Mouse (Mus musculus) MEL (cell line): Measurements from ENCODE around the gene Tapbp. TPM values are rescaled to one million over a fixed set of nuclear protein-coding genes. Genes with fewer than 3 reads are reported as not detected.

ENCODE experiments used
- DNase-seq: peaks from one replicate; pipeline ENCODE4 v3.0.0; 2011; ENCODE audit warnings: low read depth, low spot score
- H3K27ac ChIP-seq: 2 replicates; pipeline ENCODE4 v1.5.1; 2012; ENCODE audit warnings: low read depth, mild to moderate bottlenecking, control low read depth, low read length, moderate library complexity; ENCODE audit not compliant: control insufficient read depth
- H3K27me3 ChIP-seq, 2 experiments: fragments of 150-350 bp in 1 of 2; sonication (generic) in 1 of 2; 2 replicates each; pipeline ENCODE4 v1.6.1; 2012; ENCODE audit warnings: low read length in 2 of 2, mild to moderate bottlenecking in 2 of 2, improper control_type of control experiment in 1 of 2, moderate library complexity in 1 of 2; ENCODE audit not compliant: insufficient read depth in 2 of 2, control insufficient read depth in 1 of 2
- H3K36me3 ChIP-seq, 2 experiments: 2 replicates each; pipeline ENCODE4 v1.6.1; 2012 to 2014; ENCODE audit warnings: low read length in 2 of 2, improper control_type of control experiment in 1 of 2, inconsistent platforms in 1 of 2, mild to moderate bottlenecking in 1 of 2; ENCODE audit not compliant: insufficient read depth in 2 of 2, control insufficient read depth in 1 of 2
- H3K4me1 ChIP-seq, 2 experiments: fragments of 150-350 bp in 1 of 2; sonication (generic) in 1 of 2; 2 replicates each; pipeline ENCODE4 v1.6.1; 2012; ENCODE audit warnings: low read length in 2 of 2, improper control_type of control experiment in 1 of 2, mild to moderate bottlenecking in 1 of 2; ENCODE audit not compliant: insufficient read depth in 2 of 2, control insufficient read depth in 1 of 2
- H3K4me3 ChIP-seq, 2 experiments: fragments of 150-350 bp in 1 of 2; sonication (generic) in 1 of 2; 2 replicates each; pipeline ENCODE4 v1.5.1; 2012; ENCODE audit warnings: low read depth in 2 of 2, low read length in 2 of 2, mild to moderate bottlenecking in 2 of 2, moderate library complexity in 2 of 2, control low read depth in 1 of 2, improper control_type of control experiment in 1 of 2; ENCODE audit not compliant: control insufficient read depth in 1 of 2, insufficient read depth in 1 of 2
- H3K79me2 ChIP-seq: 2 replicates; pipeline ENCODE4 v1.6.1; 2012; ENCODE audit warnings: mild to moderate bottlenecking, low read length, moderate library complexity; ENCODE audit not compliant: control insufficient read depth, poor library complexity, insufficient read depth
- H3K9ac ChIP-seq: 2 replicates; pipeline ENCODE4 v1.6.1; 2012; ENCODE audit warnings: low read depth, mild to moderate bottlenecking, control low read depth, low read length, moderate library complexity; ENCODE audit not compliant: control insufficient read depth, poor library complexity, severe bottlenecking
- H3K9me3 ChIP-seq: fragments of 150-350 bp; sonication (generic); replicated peaks from 2 replicates; pipeline ENCODE4 v1.6.1; 2012; ENCODE audit warnings: mild to moderate bottlenecking, low read length, improper control_type of control experiment, moderate library complexity; ENCODE audit not compliant: insufficient read depth
- BHLHE40 ChIP-seq: IDR thresholded peaks from 2 replicates; pipeline ENCODE4 v1.6.1; 2012; ENCODE audit warnings: low read depth, mild to moderate bottlenecking, inconsistent platforms, low read length, improper control_type of control experiment, borderline replicate concordance
- CHD1 ChIP-seq: IDR thresholded peaks from 2 replicates; pipeline ENCODE4 v1.6.1; 2012; ENCODE audit warnings: low read depth, mild to moderate bottlenecking, inconsistent platforms, low read length, improper control_type of control experiment
- CHD2 ChIP-seq: IDR thresholded peaks from 2 replicates; pipeline ENCODE4 v1.6.1; 2011; ENCODE audit warnings: low read length, improper control_type of control experiment
- GABPA ChIP-seq: IDR thresholded peaks from 2 replicates; pipeline ENCODE4 v1.6.1; 2012; ENCODE audit warnings: low read depth, mild to moderate bottlenecking, inconsistent platforms, low read length, improper control_type of control experiment, moderate library complexity
- GATA1 ChIP-seq: IDR thresholded peaks from 2 replicates; pipeline ENCODE4 v1.6.1; 2011; ENCODE audit warnings: low read depth, low read length, improper control_type of control experiment
- KAT2A ChIP-seq: conservative IDR thresholded peaks from 2 replicates; pipeline ENCODE4 v1.6.1; 2012; ENCODE audit warnings: low read depth, low read length, improper control_type of control experiment, inconsistent platforms
- MAZ ChIP-seq: IDR thresholded peaks from 2 replicates; pipeline ENCODE4 v1.6.1; 2012; ENCODE audit warnings: low read depth, mild to moderate bottlenecking, inconsistent platforms, low read length, improper control_type of control experiment
- MYC ChIP-seq: IDR thresholded peaks from 2 replicates; pipeline ENCODE4 v1.6.1; 2011; ENCODE audit warnings: low read depth, mild to moderate bottlenecking, low read length, improper control_type of control experiment, moderate library complexity
- NRF1 ChIP-seq: IDR thresholded peaks from 2 replicates; pipeline ENCODE4 v1.6.1; 2014; ENCODE audit warnings: low read depth, mild to moderate bottlenecking, inconsistent platforms, low read length, improper control_type of control experiment, moderate library complexity; ENCODE audit not compliant: poor library complexity, insufficient read depth, severe bottlenecking
- POLR2A ChIP-seq, 2 experiments: IDR thresholded peaks; 2 replicates each; pipeline ENCODE4 v1.6.1; 2011 to 2012; ENCODE audit warnings: low read length in 2 of 2, mild to moderate bottlenecking in 2 of 2, control low read depth in 1 of 2, improper control_type of control experiment in 1 of 2, low read depth in 1 of 2, moderate library complexity in 1 of 2; ENCODE audit not compliant: control insufficient read depth in 1 of 2, insufficient read depth in 1 of 2, poor library complexity in 1 of 2
- POLR2AphosphoS2 ChIP-seq: IDR thresholded peaks from 2 replicates; pipeline ENCODE4 v1.6.1; 2011; ENCODE audit warnings: low read length, improper control_type of control experiment
- RAD21 ChIP-seq: IDR thresholded peaks from 2 replicates; pipeline ENCODE4 v1.6.1; 2011; ENCODE audit warnings: mild to moderate bottlenecking, low read depth, low read length, improper control_type of control experiment
- RCOR1 ChIP-seq: IDR thresholded peaks from 2 replicates; pipeline ENCODE4 v1.6.1; 2012; ENCODE audit warnings: low read depth, mild to moderate bottlenecking, inconsistent platforms, low read length, improper control_type of control experiment
- TAL1 ChIP-seq: IDR thresholded peaks from 2 replicates; pipeline ENCODE4 v1.6.1; 2012; ENCODE audit warnings: mild to moderate bottlenecking, inconsistent platforms, low read length, moderate library complexity, mixed read lengths
- TBP ChIP-seq: IDR thresholded peaks from 2 replicates; pipeline ENCODE4 v1.8.0; 2011; ENCODE audit warnings: low read depth, low read length, improper control_type of control experiment
- TCF12 ChIP-seq: IDR thresholded peaks from 2 replicates; pipeline ENCODE4 v1.6.1; 2014; ENCODE audit warnings: low read depth, mild to moderate bottlenecking, inconsistent platforms, low read length, improper control_type of control experiment, moderate library complexity
- USF1 ChIP-seq: IDR thresholded peaks from 2 replicates; pipeline ENCODE4 v1.6.1; 2014; ENCODE audit warnings: low read depth, mild to moderate bottlenecking, inconsistent platforms, low read length, improper control_type of control experiment, moderate library complexity
- USF2 ChIP-seq, 2 experiments: IDR thresholded peaks; 2 replicates each; pipeline ENCODE4 v1.6.1; 2011 to 2012; ENCODE audit warnings: improper control_type of control experiment in 2 of 2, low read length in 2 of 2, borderline replicate concordance in 1 of 2, inconsistent platforms in 1 of 2, low read depth in 1 of 2, mild to moderate bottlenecking in 1 of 2; ENCODE audit not compliant: insufficient read depth in 1 of 2
- ZNF384 ChIP-seq: IDR thresholded peaks from 2 replicates; pipeline ENCODE4 v1.6.1; 2012; ENCODE audit warnings: low read depth, mild to moderate bottlenecking, inconsistent platforms, low read length, improper control_type of control experiment
- polyA plus RNA-seq, 2 experiments: library from polyadenylated mRNA; stranded (reverse) in 1 of 2; unstranded in 1 of 2; fragments of >175 nt in 1 of 2; fragments of >200 nt in 1 of 2; gene quantifications; 2 replicates each; pipeline versions ENCODE4 v1.2.1 to v1.2.4; 2012; ENCODE audit warnings: low replicate concordance in 2 of 2, low read depth in 1 of 2; ENCODE audit not compliant: insufficient read length in 2 of 2, insufficient read depth in 1 of 2, missing spikeins in 1 of 2
- total RNA-seq: library from RNA; depleted of rRNA; stranded (reverse); fragments of 300-350 nt; gene quantifications from 2 replicates; pipeline ENCODE4 v1.2.3, GENCODE M21; 2012

Tapbp gene
- total and polyA plus RNA-seq, 3 experiments: 24.3 to 33.3 TPM; not detected in 1

GRCm38 (mm10) chr17:33932970-33933369, 17.3 kb downstream of the Tapbp start:
- H3K9ac ChIP-seq: no peak overlapping the region

DNA sequence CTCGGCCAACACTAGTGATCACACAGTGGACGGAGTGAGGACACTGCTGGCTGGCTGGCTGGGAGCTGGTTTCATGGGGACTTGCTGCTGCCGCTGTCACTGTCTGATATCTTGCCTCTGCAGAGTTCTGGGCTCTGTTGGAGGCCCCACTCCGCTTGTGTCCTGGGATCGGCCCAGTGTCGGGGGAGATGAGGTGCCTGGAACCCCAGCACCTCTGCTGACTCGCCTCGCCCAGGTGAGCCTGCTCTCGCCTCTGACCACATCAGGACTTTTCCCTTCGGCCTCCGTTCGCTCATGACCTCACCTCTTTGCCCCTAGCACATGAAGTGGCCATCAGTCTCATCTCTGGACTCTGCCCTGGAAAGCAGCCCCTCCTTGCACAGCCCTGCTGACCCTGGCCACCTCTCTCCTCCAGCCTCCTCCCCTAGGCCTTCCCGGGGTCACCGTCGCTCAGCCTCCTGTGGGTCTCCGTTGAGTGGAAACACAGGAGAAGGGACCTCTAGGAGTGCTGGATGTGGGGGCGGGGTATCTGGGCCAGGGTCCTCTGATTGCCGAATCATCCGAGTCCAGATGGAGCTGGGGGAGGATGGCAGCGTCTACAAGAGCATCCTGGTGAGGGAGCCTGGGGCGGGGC, 19.8 kb downstream of the Tapbp start:
- H3K4me3 ChIP-seq: no peak overlapping the region
- DNase-seq: no peak
- H3K27me3 ChIP-seq: no peaks in the 10 kb centered on the region
- H3K79me2 ChIP-seq: peaks cover 13% of the 10 kb centered on the region
- no peak overlapping the region for H3K27ac ChIP-seq
- H3K9ac ChIP-seq: no peak overlapping the region
- H3K36me3 ChIP-seq: peaks cover 0 to 3% of the 10 kb centered on the region in 2 experiments; a peak in 2 of 4 replicates
- H3K9me3 ChIP-seq: no peaks in the 10 kb centered on the region
- TF ChIP-seq USF2 (IDR thresholded peaks at IDR 0.05; ENCODE audit: borderline replicate concordance in 1 of 2, insufficient read depth in 1 of 2, low read depth in 1 of 2, low read length in 2 of 2): no peak
- no peak for TF ChIP-seq BHLHE40
- TF ChIP-seq TBP: no peak
- no peak for TF ChIP-seq GABPA
- no peak for TF ChIP-seq CHD2
- TF ChIP-seq TCF12: no peak
- no peak for TF ChIP-seq GATA1
- TF ChIP-seq ZNF384: no peak
- TF ChIP-seq, all 39 proteins: peak for 0
- H3K4me1 ChIP-seq: peaks cover 0 to 7% of the 10 kb centered on the region in 2 experiments; a peak in 3 of 4 replicates

More at GRCm38 (mm10) chr17:33932970-33933369, 17.3 kb downstream of the Tapbp start:
- Histone ChIP-seq H3K9me3 (no peaks in the 10 kb centered on the region), H3K4me1 (peaks cover 0 to 7% of the 10 kb centered on the region in 2 experiments; a peak in 2 of 4 replicates), H3K27ac (no peak overlapping the region), H3K79me2 (peaks cover 21% of the 10 kb centered on the region), H3K36me3 (peaks cover 0 to 3% of the 10 kb centered on the region in 2 experiments; a peak in 2 of 4 replicates), H3K4me3 (no peak overlapping the region), H3K27me3 (no peaks in the 10 kb centered on the region)
- TF ChIP-seq MAZ (no peak), RCOR1 (no peak), POLR2A (IDR thresholded peaks at IDR 0.05; ENCODE audit: control insufficient read depth in 1 of 2, insufficient read depth in 1 of 2, low read depth in 1 of 2, low read length in 2 of 2, poor library complexity in 1 of 2) (no peak), TAL1 (no peak), MYC (no peak), POLR2AphosphoS2 (no peak), USF1 (no peak), USF2 (IDR thresholded peaks at IDR 0.05; ENCODE audit: borderline replicate concordance in 1 of 2, insufficient read depth in 1 of 2, low read depth in 1 of 2, low read length in 2 of 2) (no peak), NRF1 (no peak), CHD1 (no peak), KAT2A (no peak), RAD21 (no peak)
- no peak for DNase-seq
